Mouse (Mus musculus) adrenal gland, adult (tissue): ENCODE results near the gene Atp9a.

Experiments used
- DNase-seq, 2 experiments: peaks; one replicate each; pipeline ENCODE4 v3.0.0; 2022 to 2023; ENCODE audit warnings: low spot score in 1 of 2; ENCODE audit not compliant: inconsistent age in 2 of 2

The Atp9a gene

DNA sequence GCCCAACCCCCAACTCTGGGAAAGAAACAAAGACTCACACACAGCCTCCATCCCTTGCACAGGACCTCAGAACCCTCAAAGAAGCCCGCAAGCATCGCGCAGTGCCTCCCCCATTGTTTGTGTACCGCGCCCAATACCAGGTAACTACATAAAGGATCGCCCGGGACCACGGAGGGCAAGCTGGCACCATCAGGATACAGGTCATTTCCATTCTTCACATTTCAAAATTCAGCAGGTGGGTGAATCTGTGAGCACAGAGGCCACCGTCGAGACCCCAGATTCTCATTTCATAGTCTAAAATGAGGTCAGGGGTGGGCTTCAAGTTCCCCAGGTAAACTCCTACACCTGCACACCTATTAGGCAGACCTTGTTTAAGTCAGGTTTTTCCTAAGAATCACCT is 1.7 kb downstream of the Atp9a start:
- DNase-seq: no peak

DNA sequence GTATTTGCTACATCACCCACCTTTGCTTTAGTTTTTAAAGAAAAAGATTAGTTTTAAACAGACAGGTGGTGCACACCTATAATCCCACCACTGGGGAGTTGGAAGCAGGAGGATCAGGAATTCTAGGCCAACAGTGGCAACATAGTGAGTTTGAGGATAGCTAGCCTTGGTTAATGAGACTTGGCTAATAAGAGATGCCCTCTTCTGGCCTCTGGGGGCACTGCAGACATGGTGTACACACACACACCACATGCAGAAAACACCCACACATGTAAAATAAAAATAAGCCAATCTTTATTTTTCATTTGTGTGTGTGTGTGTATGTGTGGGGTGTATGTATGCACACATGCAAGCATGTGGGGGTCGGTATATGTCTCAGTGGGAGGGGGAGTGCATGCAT is 3.4 kb downstream of the Atp9a start:
- no peak for DNase-seq

DNA sequence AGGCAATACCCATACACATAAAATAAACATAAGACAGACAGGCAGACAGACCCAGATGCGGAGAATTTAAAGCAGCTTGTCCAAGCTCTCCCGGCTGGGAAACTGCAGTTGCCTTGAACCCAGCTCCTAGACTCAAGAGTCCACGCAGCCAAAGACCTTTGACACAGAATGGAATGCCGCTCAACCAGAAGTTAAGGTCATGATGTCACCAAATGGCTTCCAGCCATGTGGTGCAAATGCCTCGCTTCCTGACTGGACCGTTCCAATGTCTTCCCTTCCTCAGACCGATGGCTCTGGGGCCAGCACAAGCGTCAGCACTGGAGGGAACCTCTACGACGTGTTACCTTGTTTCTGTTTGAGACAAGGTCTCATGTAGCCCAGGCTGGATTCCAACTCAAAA is 4.3 kb downstream of the Atp9a start:
- peak in 1 of 2 experiments; percentile 75 for DNase-seq

DNA sequence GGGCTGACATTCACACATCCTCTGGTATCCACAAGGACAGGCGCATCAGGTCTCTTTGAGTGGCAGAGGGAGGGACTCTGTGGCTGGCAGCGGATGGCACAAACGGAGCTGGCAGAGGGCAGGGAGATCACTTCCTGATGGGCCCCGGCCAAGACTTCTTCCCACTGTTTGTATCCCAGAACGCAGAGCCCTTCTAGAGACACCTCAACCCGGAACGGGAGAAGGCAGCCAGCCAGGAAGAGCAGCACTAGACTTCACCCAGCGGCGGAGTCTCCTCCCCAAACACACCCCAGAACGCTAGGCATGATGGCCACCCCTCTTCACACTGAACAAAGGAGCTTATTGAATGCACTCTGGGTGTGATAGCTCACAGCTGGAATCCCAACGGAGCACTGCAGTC is 8.2 kb downstream of the Atp9a start:
- peak; percentile 75 to 80 for DNase-seq

DNA sequence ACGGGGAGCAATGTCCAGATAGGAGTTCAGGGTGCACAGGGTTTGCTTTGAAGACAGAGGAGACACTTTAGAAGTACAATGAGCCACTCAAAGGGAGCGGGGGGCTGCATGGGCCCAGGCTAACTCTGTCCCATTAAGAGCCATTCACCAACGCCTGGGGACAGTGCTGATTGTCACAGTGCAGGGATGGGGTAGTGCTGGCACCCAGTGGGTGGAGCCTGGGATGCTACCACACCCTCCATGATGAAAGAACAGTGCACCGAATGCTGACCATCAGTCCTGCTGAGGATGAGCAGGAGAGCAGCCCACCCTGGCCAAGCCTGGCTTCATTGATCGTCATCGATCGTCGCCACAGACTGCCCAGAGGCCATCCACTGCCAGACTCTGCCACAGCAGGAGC is 11.0 kb downstream of the Atp9a start:
- no peak for DNase-seq

DNA sequence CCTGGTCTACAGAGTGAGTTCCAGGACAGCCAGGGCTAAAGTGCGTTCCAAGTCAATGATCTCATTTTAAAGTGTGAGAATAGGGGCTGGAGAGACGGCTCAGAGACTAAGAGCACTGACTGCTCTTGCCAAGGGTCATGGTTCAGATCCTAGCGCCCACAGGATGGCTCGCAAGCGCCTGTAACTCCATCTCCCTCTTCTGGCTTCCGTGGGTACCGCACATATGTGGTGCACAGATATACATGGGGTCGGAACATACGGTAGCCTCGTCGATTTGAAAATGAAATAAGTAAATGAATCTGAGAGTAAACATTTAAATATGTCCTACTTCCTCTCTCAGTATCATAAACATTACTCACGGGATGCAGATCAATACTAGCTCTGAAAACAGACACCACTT is 12.5 kb downstream of the Atp9a start:
- DNase-seq: no peak

DNA sequence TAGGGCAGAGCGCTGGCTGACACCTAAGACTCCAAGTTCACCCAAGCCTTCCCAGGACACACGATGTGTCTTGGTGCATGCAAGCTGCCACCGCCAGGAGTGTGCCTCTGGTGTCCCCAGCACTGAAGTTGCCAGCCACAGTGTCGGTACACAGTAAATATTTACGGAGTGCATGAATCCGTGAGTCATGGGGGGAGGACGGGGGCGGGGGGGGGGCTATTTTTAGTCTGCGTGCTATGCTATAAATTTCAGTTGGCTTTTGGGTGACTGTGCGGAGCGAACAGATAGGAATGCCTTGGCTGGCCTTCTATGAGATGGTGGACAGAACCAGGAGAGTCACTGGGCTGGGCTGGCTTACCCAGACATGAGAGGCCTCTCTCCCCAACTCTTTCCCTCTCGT is 14.2 kb downstream of the Atp9a start:
- DNase-seq: peak; percentile 61 to 76

DNA sequence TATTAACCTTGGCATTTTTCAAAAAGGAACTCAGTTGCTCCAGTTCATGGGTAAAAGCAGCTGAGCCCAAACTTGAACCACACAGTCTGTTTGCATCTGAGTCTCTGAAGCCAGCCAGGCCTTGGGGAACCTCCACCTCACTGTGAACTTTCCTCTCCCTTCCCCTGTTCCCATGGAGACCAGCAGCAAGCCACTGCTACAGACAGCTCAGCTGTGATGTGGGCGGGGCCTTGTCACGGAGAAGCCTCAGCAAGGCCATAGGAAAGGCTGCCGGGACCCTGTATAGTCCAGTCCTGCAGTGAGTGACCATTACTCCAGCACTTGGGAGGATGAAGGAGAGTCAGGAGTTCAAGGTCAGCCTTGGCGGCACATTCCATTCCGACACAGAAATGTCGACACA is 16.2 kb downstream of the Atp9a start:
- peak; percentile 88 to 94 for DNase-seq

DNA sequence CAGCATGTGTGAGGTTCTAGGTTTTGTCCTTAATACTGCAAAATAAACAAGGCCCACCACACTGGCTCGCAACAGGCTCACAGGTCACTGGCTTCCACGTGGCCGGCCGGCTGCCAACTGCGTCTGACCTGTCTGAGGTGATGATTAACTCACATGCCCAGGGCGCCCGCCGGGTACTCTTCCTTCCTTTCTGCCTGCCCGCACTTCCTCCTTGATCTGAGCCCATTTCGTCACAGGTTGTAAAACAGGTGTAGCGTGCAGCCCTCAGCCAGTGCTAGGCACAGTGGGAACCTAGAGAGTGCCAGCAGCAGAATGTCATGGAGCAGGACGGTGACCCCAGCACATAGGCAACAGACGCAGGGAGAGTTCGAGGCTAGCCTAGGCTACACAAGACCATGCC is 20.9 kb downstream of the Atp9a start:
- DNase-seq: no peak

DNA sequence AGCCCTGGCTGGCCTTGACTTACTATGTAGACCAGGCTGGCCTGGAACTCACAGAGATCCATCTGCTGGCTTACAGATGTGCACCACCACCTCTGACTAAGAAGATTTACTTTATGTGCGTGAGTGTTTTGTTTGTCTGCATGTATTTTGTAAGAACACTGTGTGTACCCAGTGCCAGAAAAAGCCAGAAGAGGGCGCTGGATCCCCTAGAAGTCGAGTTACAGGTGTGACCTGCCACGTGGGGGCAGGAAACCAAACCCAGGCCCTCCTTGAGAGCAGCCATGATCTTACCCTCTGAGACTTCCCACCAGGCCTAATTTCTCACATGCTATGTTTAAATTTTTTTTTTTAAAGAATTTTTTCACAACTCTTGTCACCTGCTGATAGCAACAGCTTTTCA is 22.5 kb downstream of the Atp9a start:
- no peak for DNase-seq

DNA sequence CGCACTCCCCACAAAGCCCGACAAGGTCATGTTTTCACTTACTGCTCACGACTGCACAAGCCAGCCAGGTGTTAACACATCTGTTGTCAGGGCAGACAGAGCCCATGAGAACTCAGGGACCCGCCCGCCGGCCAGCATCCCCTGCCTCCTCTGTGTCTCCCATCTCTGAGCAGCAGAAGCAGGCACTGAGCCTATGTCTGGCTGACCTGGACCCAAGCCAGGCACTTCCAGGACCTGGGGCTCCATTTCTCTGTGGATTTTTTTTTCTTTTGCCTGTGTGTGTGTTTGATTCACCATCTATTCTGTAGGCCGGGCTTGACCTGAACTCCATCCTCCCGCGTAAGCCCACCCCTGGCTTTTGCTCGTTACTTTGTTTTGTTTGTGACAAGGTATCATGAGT is 23.5 kb downstream of the Atp9a start:
- DNase-seq: no peak

DNA sequence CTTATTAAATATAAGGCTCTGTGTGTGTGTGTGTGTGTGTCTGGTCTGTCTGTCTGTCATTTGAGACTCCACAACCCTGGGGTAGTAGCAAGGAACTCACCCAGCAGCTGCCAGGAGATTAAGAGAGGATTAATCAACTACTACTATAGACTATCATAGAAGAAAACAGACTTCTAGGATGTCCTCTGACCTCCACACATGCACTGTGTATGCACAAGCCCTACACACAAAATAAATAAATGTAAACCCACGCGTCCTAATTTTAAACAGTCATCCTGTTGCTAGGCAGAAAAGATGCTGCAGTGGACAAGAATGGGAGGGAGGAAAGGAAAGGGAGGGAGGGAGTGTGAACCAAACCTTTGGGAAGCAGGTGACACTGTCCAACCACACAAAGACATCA is 23.9 kb downstream of the Atp9a start:
- no peak for DNase-seq

DNA sequence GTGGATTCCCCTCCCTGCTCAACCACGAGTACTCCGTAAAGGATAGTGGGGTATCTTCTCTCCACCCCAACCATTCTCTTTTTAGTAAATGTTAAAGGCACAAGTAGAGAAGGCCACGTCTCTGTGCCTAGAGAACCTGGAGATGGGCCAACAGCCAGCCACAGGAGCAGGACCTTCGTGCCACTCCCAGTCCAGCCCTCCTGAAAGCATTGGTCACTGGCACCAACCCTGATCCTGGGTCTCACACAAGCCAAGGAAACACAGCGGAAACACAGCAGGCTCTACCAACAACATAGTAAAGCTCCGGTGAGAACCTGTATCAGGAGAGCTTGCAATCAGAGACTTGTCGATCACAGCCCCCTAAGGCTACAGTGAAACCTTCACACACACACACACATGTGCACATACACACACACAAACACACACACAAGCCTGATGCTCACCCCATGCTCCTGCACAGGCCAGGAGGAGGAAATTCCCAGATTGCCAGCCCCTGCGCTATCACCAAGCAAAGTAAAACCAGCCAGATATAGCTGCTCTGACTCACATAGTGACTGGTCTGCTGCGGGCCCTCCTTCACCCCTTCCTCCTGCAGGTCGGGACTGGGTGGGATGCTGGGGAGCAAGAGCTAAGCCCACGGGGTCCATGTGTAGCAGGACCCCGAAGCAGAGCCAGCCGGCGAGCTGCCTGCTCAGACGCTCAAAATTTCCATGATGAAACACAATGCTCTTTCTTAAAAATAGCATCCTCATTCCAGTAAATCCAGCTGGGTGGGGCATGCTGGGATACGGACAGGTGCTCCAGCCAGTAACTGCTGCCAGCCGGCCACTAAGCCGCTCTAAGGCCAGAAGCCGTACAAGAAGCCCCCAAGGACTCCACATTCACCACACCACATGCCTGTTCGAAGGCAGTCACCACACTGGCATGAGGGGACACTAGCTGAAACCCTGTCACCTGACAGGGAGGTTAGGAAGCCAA is 29.7 kb downstream of the Atp9a start:
- DNase-seq: peak; percentile 58 to 68

DNA sequence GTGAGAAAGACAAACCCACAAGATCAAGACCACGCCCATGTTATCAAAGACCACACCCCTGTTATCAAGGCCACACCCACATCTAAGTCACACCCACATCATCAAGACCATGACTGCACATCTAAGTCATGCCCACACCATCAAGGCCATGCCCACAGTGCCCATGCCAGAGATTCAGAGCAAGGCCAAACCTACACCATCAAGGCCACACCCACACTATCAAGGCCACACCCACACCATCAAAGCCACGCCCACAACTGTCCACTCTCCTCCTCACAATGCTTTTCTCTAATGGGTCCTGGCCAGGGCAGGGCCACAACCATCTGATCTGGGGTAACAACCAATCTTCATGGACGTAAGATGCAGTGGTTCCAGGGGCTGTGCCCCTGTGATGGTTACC is 31.2 kb downstream of the Atp9a start:
- peak; percentile 36 to 54 for DNase-seq

DNA sequence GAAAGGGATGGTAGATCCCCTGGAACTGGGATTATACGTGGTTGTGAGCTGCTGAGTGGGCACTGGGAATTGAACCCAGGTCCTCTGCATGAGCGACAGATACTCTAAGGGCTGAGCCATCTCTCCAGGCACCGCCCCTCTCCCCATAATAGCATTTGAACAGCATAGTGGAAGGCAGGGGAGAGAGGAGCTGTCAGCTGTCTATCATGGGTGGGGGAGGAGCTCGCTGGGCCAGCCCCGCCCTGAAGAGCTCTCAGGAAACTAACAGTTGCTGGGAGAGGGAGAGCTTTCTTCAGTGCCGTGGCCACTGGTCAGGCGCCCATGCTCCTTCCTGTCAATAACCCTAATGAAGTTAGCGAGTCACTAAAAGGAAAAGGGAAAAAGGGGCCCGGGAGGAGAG is 34.4 kb downstream of the Atp9a start:
- no peak for DNase-seq

DNA sequence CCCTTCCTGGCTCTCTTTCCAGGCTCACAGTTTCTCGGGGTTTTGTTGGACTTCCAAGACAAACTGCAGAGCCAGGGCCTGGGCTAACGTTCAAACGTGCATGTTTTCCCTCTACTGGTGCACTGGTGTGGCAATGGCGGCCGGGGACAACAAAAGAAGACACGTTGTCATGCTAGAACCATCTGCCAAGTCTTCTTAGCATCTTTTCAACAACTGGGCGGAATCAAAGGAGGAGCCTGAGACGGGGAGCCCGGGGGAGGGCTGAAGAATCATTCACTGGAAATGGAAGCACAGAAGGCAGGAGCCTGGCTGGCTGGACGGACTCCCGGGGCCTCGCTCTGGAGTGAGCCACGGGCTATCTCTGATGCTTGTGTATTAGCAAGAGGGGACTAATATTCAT is 39.9 kb downstream of the Atp9a start:
- no peak for DNase-seq

DNA sequence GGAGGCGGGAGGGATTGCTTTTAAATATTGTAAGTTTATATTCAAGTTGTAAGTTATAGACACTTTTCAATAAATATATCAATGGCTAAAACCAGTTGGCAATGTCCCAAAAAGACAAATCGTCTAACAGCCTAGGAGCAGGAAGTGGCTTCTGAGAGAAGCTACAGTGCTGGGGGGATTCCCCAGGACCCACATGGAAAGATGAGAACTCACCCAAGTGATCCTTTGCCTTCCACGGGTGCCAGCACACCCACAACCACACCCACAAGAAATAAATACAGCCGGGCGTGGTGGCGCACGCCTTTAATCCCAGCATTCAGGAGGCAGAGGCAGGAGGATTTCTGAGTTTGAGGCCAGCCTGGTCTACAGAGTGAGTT is 47.2 kb downstream of the Atp9a start:
- no peak for DNase-seq

DNA sequence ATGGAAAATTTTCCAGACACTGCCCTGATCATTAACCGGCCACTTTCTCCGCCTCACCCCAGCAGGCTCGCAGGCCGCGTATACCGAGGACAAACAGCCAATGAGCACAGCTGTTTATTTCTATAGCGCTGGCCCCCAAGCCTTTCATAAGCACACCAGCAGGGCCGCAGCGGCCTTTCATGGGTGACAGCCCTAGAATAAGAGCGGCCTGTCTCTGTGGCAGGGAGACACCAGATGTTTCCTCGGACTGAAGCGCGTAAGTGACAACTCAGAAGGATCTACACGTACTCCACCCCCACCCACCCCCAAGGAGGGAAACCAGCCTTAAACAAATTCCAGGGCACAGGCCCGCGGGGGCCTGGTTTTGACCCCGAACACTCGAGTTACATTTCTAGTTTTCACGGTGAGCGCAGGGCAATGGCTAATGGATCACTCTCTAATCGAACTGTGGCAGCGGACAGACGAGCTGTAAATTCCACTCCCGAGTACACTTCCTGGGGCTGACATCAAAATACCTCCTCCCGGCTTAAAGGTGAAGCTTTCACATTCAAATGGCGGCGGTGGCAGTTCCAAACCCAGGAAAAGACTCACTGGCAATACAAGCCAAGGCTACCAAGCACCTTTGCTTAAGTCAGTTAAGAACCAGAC is 47.7 kb downstream of the Atp9a start:
- no peak for DNase-seq

DNA sequence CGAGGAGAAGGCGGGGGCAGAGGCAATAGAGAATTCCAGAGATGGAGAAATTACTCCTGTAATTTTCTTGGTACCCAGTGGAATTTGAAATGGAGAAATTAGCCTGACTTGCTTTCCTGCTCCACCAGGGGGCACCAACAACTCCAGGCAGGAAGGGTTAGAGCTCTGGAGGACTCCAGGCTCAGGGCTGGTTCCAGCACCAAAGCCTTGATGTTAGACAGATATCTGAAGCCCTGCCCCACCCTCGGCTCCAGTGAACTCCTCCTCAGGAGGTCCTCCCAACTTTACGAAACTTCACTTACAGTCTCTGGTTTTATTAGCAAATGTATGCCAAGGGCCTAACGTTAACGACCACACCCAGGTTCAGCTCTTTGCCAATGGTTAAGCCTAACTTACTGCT is 50.4 kb downstream of the Atp9a start:
- DNase-seq: peak; percentile 65 to 90

DNA sequence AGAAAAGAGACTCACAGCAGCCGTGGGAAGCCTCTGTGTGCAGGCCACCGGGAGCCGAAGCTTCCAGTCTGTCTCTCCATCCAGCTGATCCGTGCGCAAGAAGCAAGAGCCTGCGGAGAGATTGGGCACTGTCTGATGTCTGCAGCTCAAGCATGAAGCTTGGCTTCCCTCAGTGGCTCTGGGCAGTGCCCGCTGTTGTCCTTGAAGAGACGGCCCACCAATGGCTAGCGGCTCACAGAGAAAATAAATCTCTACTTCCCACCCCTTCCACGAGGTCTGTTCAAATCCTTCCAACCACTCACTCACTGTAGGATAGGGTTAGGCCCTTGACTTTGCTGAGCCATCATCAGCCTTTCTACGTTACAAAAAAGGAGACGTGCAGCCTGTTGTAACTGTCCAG is 54.9 kb downstream of the Atp9a start:
- peak; percentile 46 to 69 for DNase-seq

DNA sequence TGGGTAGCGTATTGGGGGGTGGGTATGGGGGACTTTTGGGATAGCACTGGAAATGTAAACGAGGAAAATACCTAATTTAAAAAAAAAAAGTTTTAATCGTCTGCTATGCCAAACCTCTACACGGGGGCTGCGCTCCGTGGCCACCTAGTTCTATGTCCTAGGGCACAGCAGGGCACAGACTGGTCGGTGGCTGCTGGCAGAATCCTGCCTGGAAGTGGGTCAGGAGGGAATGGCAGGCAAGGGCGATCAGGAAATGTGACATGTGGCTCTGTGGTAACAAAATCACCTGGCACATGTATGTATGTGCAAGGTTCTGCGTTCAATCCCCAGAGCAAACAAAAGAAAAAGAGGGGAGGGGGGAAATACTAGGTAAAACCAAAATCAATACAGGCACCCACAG is 56.3 kb downstream of the Atp9a start:
- no peak for DNase-seq

DNA sequence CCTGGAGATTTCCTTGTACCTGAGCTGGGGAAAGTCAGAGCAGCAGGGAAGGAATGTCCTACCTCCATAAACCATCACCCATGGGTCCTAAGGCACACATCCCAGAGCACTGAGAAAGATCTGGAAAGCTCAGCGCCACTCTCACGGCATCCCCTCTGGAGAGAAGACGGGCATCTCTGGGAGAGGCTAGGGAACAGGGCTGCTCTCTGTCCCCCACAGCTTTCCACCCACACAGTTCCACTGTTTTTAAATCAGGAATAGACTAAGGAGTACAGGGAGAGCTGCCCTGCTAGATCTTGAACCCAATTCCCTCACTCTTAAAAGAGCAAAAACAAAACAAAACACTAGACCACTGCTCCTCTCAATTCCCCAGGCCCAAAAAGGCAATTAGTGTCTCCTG is 57.5 kb downstream of the Atp9a start:
- no peak for DNase-seq
